Mouse (Mus musculus) erythroblast, embryonic 14.5 days (primary cell): ENCODE data around the gene Fxn.

Source experiments
- GATA1 ChIP-seq: IDR thresholded peaks from 2 replicates; pipeline ENCODE4 v1.6.1; 2012; ENCODE audit warnings: low read length, inconsistent platforms, mixed read lengths
- TAL1 ChIP-seq: IDR thresholded peaks from 3 replicates; pipeline ENCODE4 v1.6.1; 2012; ENCODE audit warnings: low read length, inconsistent platforms, mixed read lengths

GRCm38 (mm10) chr19:24219011-24219410, 61.4 kb downstream of the Fxn start:
- TF ChIP-seq TAL1: no peak
- TF ChIP-seq GATA1: no peak
